Mouse (Mus musculus): ENCODE data around the gene Anapc16.

The Anapc16 gene

DNA sequence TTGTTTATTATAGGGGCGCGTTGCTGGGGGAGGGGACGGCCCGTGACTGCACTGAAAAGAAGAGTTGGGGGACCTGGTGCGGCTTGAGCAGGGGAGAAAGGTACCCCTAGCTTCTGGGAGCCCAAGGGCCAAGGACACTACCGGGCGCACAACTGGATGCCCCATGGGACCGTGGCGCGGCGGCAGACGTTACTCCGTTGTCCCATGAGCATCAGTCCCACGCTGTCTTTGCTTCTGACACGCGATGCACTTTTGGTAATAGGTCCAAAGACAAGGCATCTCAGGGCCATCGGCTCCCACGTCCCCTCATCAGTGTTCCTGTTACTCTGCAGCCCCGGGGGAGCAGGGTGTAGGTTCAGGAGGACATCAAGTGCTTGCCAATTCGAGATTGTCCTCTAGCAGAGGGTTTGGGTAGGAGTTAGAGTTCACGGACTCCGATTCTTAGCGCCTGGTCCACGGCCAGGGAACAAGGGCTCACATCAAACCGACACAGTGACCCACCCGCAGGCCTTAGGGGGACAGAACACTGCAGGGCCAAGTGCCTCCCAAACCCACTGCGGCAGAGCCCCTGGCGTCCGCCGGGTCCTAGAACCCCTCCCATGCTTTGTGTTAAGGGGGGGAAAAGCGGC is 50.7 kb downstream of the Anapc16 start:
- in situ Hi-C loops (cut with MboI; ENCODE audit: unreplicated experiment in 2 of 2), result loop anchor here (5.0 kb wide), 2 partner anchors 50 to 55 kb away; partner anchors contain the start of genes Anapc16 (in 2 of the 2) and Ascc1 (in 2 of the 2)

DNA sequence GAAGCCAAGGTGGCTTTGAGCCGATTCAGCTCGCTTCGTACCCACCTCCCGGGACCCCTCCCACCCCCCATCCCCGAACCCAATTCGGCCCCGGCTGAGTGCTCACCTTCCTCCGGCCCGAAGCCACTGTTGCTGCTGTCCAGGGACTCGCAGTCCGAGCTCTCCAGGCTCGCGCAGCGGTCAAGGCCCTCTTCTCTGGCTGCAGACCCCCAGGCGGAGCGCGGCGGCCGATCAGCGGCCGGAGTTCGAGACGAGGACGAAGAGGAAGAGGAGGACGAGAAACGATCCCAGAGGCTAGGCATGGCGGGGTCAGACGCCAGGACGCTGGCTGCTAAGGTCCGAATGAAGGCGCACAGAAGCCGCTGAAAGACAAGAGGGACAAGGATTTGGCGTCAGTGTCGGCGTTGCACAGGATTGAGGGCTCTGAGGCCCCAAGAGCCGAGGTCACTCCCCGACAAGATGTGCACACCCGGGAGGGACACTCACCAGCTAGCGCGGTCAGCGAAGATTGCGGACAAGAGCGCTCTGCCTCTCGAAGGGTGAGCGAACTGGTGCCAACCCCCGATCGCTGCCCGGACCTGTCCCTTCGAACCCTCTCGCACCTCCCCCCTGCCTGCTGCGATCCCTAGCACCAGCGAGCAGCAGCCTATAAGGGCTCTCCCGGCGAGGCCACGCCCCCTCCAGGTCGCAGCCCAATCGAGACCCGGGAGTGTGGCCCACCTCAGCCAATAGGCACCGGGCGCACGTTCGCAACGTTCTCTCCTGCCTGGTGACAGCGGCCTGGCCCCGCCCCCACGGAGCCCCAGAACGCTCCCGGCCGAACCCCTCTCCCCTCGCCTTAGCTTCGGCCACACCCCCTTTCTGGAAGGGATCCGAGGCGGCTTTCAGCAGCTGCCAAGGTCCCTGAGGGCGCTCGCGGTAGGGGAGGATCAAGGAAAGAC is 51.5 kb downstream of the Anapc16 start, which contains the start of gene Ddit4:
Gene Ddit4 (minus strand): TSS at position 624 of the 941 bp plus-strand sequence.
- in situ Hi-C loops (cut with MboI; ENCODE audit: unreplicated experiment in 2 of 2), result loop anchor here (5.0 kb wide), 2 partner anchors 51 to 54 kb away; partner anchors contain the start of genes Anapc16 (in 2 of the 2) and Ascc1 (in 2 of the 2)

DNA sequence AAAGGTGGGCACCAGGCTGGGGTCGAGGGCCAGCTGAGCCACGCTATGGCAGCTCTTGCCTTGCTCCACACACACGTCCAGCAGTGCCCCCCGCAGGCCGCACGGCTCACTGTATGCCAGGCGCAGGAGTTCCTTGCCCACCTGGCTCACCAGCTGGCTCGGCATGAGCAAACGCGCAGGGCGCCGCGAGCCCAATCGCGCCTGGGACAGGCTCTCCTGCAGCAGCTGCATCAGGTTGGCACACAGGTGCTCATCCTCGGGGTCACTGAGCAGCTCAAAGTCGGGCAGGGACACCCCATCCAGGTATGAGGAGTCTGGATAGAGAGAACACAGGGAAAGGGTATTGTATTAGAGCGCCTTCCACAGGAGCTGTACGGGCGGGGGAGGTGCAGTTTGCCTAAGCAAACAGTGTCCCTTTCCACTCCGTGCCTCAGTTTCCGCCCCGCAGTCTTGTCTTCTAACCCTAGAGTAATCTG is 52.2 kb downstream of the Anapc16 start:
- in situ Hi-C loops (cut with MboI; ENCODE audit: unreplicated experiment in 2 of 2), result loop anchor here (5.0 kb wide), 2 partner anchors 52 to 53 kb away; partner anchors contain the start of genes Anapc16 (in 2 of the 2) and Ascc1 (in 2 of the 2)

DNA sequence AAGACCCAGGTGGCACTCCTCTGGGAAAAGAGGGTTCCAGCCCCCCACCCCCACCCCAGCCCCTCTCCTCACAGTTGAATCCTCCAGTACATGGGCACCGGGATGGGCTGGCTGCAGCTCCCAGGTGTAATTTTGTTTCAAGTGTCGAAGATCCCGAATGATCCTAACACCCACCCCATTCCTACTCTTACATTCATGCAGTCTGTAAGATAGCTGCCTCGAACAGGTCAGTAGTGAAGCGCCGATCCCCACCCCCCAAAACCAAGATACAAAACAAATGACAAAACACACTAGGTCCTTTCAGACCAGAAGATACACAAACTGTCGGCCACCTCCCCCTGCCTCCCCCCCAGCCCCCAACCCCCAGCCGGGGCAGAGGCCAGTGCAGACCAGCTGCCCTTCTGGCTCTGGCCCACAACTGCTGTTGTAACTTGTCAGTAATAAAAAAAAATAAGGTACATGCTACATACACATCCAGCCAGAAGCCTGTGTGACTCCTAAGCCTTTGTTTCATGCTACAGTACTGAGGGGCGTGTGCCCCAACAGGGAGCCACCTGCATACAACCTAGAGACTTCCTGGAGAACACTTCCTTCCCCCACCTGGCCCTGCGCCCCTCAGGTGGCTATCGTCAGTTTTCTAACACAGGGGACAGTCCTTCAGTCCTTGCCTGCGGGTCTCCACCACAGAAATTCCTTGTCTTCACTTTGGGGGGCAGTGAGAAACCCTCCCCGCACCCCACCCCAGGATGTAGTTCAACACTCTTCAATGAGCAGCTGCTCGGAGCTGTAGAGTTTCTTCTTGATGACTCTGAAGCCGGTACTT is 52.9 kb downstream of the Anapc16 start:
- in situ Hi-C loops (cut with MboI; ENCODE audit: unreplicated experiment in 2 of 2), result loop anchor here (5.0 kb wide), 2 partner anchors 52 to 53 kb away; partner anchors contain the start of genes Anapc16 (in 2 of the 2) and Ascc1 (in 2 of the 2)

DNA sequence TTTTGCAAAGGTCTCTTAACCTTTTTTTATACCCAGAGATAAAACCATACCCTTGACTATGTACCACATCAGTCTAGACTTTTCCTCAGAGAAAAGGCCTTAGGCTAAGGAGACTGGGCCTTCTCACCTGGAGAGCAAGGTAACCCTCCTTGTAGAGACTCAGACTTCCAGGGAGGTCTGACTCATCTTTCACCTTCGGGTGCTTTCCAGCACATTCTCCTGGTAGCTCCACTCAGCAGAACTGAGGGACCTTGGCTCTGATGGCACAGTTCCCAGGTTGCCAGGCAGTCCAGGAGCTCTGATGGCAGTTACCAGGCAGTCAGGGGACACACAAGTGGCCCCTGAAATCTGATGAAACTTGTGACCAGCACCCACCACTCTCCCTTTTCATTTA is 53.7 kb downstream of the Anapc16 start:
- in situ Hi-C loops (cut with MboI; ENCODE audit: unreplicated experiment in 2 of 2), result no loop called here

DNA sequence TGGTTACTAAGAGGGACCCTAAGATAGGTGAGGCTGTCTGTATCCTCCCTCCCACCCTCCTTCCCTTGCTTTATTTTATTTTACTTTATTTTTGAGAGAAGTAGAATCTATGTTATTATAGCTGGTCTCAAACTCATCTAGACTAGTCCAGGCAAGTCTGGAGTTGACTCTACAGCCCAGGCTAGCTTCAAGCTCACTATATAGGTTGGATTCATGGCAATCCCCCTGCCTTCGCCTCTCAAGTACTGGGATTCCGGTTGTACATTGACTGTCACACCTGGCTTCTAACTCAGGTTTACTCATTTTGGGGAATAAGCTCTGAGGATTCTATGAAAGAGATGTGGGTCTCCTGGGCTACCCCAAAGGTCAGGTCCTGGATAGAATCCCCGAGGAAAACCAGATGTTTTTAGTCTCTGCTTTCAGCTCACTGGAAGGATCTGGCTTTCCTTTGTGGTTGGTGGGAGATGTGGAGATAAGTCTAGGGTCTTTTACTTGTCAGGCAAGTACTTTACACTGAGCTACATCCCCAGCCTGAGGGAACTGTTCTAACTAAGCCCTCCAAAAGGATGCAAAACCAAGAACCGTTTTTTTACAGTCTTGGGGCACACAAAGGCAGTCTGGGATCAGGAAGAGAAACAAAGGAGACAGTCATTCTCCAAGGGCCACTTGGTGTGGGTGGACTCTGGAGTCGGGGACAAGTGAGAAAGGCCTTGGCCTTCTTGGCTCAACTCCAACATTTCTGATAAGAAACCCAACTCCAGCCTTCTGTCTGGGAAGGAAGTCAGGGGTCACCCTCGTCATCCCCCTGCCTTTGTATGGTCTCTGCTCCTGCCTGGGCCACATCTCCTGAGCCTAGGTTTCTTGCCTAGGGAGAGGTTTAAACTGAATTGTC is 54.3 kb downstream of the Anapc16 start:
- in situ Hi-C loops (cut with MboI; ENCODE audit: unreplicated experiment in 2 of 2), result no loop called here

DNA sequence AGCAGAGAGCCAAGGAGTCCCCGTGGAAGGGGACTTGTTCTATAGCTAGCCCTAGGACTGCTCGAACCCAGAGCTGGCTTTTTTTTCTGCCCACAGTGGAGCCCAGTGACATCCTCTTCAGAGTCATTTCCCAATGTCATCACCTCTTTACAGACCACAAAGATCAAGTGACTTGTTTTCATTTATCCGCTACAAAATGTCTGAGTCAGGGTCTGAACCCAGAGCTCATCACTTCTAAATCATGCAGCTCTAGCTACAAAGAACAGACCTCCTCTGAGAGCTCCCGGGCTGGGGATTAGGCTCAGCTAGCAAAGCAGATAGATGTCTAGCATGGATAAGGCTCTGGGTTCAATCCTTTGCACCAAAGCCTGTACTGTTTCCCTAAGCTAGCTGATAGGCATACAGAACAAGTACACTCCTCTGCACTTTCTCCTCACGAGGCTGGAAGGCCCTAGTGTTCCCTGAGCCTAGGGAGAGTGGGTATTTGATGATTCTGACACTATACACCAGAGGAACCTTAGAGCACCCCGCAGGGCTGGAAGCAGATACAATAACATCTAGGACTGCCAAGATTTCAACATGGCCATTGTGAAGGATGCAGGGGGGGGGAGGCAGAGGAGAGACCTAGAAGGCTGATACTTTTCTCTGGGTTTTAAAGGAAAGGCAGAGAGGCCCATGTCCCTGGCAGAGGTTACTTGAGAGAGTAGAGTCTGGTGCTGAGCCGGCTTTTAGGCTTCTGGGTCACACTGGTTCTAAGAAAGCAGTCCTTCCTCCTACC is 55.5 kb downstream of the Anapc16 start:
- in situ Hi-C loops (cut with MboI; ENCODE audit: unreplicated experiment in 2 of 2), result no loop called here

DNA sequence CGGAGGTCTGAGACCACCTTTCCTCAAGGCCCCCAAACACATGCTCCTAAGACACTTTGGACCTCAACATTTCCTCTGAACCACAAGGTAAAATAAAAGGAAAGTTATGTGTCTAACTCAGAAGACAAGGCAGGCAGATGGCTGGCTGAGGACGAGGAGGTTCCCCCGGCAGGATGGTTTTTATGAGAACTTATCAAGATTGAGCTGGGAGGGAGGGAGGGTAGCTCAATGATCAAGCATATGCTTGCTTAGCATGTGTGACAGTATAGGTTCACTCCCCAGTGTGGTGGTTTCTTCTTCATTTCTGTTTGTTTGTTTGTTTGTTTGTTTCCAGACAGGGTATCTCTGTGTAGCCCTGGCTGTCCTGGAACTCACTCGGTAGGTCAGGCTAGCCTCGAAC is 56.6 kb downstream of the Anapc16 start:
- in situ Hi-C loops (cut with MboI; ENCODE audit: unreplicated experiment in 2 of 2), result no loop called here

DNA sequence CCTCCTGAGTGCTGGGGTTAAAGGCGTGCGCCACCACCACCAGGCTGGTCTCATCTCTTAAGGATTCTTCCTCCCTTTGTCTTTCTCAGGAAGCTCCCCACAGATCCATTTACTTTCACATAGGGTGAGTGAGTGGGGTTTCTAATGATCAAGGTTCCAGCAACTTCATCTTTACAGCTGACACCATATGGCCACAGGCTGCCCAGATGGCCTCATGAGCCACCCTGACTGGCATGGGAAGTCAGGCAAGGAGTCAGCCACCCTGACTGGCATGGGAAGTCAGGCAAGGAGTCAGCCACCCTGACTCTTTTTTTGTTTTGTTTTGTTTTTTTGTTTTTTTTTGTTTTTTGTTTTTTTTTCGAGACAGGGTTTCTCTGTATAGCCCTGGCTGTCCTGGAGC is 57.5 kb downstream of the Anapc16 start:
- in situ Hi-C loops (cut with MboI; ENCODE audit: unreplicated experiment in 2 of 2), result no loop called here

DNA sequence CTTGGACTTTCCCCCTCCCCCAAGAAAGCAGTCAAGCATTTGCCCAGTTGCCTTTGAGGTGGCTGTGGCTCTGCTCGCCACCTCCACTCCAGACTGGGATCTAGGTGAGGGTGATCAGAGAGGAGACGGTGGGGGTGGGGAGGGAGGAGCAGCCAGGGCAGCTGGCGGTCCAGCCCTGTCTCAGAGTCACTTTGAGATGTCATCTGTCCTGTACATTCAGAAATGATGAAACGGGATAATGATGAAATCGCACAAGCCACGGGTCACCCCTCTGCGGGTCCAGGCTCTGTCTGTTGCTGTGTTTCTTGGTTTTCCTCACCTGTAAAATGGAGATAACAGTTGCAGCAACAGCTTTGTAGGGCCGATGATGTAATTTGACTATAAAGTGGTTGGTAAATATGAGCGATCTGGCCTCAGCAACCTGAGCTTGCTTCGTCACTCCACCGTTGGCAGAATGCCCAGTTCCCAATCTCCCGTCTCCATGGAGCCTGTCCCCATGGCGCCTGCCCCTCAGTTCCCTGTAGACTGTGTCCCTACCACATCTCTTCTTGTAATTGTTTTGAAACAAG is 59.4 kb downstream of the Anapc16 start:
- in situ Hi-C loops (cut with MboI; ENCODE audit: unreplicated experiment in 2 of 2), result no loop called here

DNA sequence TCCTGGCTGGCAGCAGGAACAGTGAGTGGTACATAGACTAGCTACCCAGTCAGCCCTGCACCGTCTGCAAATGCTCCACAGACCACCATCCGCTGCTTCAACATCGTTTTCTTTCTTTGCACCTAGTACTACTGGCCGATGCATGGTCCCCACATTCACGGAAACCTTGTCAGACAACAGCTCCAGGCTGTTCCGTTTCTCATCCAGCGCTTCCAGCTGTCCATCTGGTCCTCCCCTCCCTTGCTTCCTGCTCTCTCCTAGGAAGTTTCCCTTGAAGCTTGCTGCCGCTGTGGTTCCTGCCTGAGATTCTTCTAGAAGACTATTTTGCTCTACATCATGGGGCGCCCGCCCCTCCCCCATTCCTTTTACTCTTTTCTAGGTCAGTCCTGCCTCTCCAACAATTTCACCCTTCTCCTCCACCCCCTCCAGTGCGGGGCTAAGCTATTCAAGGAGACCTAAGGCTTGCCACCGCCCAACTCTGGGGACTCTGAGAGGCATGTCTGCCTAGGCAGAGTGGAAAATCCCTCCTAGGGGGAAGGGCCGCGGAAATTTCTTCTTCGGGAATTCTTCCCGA is 60.0 kb downstream of the Anapc16 start:
- in situ Hi-C loops (cut with MboI; ENCODE audit: unreplicated experiment in 2 of 2), result no loop called here

DNA sequence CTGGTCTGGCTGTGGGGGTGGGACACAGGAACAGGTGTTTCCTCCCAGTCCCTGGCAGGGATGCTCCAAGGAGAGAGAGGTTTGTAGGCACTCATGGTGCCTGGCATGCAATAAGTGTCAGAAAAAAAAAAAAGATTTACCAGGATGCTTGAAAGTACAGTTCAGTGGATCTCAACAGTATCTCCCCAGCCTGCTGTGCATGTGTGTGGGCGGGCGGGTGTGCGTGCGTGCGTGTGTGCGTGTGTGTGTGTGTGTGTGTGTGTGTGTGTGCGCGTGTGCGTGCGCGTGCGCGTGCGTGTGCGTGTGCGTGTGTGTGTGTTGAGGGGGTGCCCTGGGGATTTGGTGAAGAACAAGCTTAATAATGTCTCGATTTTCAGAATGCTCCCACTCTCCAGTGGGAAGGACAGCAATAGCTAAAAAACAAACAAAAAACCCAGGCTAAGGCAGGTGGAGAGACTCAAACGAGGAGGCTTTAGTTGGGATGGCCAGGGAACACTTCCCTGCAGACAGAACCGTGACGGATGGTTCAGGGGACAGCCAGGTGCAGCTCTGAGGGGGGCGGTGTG is 60.6 kb downstream of the Anapc16 start:
- in situ Hi-C loops (cut with MboI; ENCODE audit: unreplicated experiment in 2 of 2), result no loop called here

DNA sequence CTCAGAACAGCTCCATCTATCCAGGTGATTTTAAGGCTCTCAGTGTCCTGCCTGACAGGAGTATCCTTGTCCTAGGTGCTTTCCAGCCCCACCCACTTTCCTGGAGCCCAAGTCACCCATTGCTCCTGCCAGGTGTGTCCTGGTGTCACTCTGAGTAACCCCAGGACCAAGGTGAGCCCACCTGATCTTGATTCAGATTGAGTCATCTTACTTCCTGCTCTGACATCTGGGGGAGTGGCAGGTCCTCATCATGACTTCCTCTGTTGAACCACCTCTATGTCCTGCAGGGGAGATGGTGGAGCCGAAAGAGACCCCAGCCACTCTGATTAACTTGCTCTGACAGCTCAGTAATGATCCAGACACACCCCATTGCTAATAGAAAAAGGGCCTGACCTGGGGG is 63.9 kb downstream of the Anapc16 start:
- in situ Hi-C loops (cut with MboI; ENCODE audit: unreplicated experiment in 2 of 2), result no loop called here

DNA sequence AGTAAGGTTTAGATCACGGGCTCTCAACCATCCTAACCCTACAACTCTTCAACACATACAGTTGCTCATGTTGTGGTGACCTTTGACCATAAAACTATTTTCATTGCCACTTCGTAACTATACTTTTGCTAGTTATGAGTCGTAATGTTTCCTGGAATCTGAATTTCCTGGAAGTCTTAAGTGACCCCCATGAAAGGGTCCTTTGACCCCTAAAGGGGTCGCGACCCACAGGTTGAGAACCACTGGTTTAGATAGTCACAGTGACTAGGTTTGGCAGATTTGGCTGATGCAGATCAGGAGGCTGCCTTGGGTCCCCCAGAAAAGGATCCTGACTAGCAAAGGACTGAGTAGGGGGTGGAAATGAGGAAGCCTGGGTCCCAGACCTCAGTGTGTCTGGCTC is 64.3 kb downstream of the Anapc16 start:
- in situ Hi-C loops (cut with MboI; ENCODE audit: unreplicated experiment in 2 of 2), result no loop called here
